Mouse (Mus musculus): ENCODE data around the gene Mgmt. TPM values are rescaled to one million over a fixed set of nuclear protein-coding genes. Genes with fewer than 3 reads are reported as not detected.

Mgmt gene
- total and polyA plus RNA-seq, 3 experiments = not detected

DNA sequence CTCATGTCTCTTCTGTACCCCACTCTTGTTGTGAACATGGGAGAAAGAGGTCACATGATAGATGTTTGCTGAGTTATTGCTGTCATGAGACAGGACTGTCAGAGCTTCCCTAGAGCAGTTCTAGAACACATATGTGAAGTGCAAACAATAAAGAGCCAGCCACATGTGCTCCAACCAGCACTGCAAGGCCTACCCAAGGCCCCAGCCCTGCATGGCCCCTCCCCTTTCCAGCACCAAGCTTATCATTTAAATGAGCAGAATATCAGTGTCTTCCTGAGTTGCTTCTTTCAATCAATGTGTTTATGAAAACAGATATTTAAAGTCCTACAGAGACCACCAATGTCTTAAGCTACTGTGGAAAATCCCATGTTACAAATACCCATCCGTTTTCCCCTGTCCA lies 201.3 kb downstream of the Mgmt start:
- Histone ChIP-seq H3K79me2 (ENCODE audit: control insufficient read depth, insufficient read depth, low read length, poor library complexity) (no peaks in the 10 kb centered on the region), H3K4me3 (ENCODE audit: control insufficient read depth in 1 of 2, insufficient read depth in 1 of 2, low read depth in 2 of 2, low read length in 2 of 2) (no peak overlapping the region), H3K4me1 (ENCODE audit: control insufficient read depth in 1 of 2, insufficient read depth in 2 of 2, low read length in 2 of 2) (no peaks in the 10 kb centered on the region), H3K27me3 (ENCODE audit: control insufficient read depth in 1 of 2, insufficient read depth in 2 of 2, low read length in 2 of 2) (no peaks in the 10 kb centered on the region), H3K9ac (ENCODE audit: control insufficient read depth, low read depth, low read length, poor library complexity, severe bottlenecking) (no peak overlapping the region), H3K9me3 (replicated peaks; ENCODE audit: insufficient read depth, low read length) (no peaks in the 10 kb centered on the region), H3K36me3 (ENCODE audit: control insufficient read depth in 1 of 2, insufficient read depth in 2 of 2, low read length in 2 of 2) (no peaks in the 10 kb centered on the region), H3K27ac (ENCODE audit: control insufficient read depth, low read depth, low read length) (no peak overlapping the region)
- TF ChIP-seq GATA1 (IDR thresholded peaks at IDR 0.05; ENCODE audit: low read depth, low read length) (no peak), RCOR1 (IDR thresholded peaks at IDR 0.05; ENCODE audit: low read depth, low read length) (no peak), MEF2A (IDR thresholded peaks at IDR 0.05; ENCODE audit: extremely low read depth, insufficient replicate concordance, low read depth, low read length, poor library complexity, severe bottlenecking) (no peak), JUND (IDR thresholded peaks at IDR 0.05; ENCODE audit: low read depth, low read length) (no peak), RAD21 (IDR thresholded peaks at IDR 0.05; ENCODE audit: low read depth, low read length) (no peak), MAZ (IDR thresholded peaks at IDR 0.05; ENCODE audit: low read depth, low read length) (no peak), ZMIZ1 (IDR thresholded peaks at IDR 0.05; ENCODE audit: low read depth, low read length) (no peak), USF2 (IDR thresholded peaks at IDR 0.05; ENCODE audit: borderline replicate concordance in 1 of 2, insufficient read depth in 1 of 2, low read depth in 1 of 2, low read length in 2 of 2) (no peak), SIN3A (IDR thresholded peaks at IDR 0.05; ENCODE audit: low read length) (no peak), CHD2 (IDR thresholded peaks at IDR 0.05; ENCODE audit: low read length) (no peak), ZKSCAN1 (IDR thresholded peaks at IDR 0.05; ENCODE audit: low read depth, low read length) (no peak), KAT2A (conservative IDR thresholded peaks at IDR 0.05; ENCODE audit: low read depth, low read length) (no peak)
- no peak for DNase-seq (ENCODE audit: low read depth, low spot score)

DNA sequence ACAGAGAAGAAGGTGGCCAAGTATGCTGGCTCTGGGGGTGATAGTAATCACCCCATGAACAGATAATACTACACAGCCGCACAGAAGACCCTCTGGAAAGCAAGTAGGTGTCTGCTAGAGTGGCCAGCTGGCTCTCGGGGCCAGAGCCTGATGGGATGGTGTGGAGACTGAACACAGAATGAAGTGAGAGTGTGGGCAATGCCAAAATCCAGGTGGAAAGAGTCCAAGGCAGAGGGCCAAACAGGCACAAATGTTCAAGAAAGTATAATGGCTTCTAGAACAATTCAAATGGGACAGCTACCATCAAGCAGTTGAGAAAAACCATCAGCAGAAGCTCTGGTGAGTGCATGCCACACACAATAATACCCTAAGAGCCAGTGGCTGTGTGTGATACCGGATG lies 205.4 kb downstream of the Mgmt start:
- no peaks in the 10 kb centered on the region for H3K4me1 ChIP-seq (ENCODE audit: control insufficient read depth in 1 of 2, insufficient read depth in 2 of 2, low read length in 2 of 2)
- H3K9me3 ChIP-seq (replicated peaks; ENCODE audit: insufficient read depth, low read length) = no peaks in the 10 kb centered on the region
- DNase-seq (ENCODE audit: low read depth, low spot score) = no peak
- no peaks in the 10 kb centered on the region for H3K79me2 ChIP-seq (ENCODE audit: control insufficient read depth, insufficient read depth, low read length, poor library complexity)
- no peak overlapping the region for H3K4me3 ChIP-seq (ENCODE audit: control insufficient read depth in 1 of 2, insufficient read depth in 1 of 2, low read depth in 2 of 2, low read length in 2 of 2)
- H3K36me3 ChIP-seq (ENCODE audit: control insufficient read depth in 1 of 2, insufficient read depth in 2 of 2, low read length in 2 of 2) = no peaks in the 10 kb centered on the region
- H3K9ac ChIP-seq (ENCODE audit: control insufficient read depth, low read depth, low read length, poor library complexity, severe bottlenecking) = no peak overlapping the region
- H3K27ac ChIP-seq (ENCODE audit: control insufficient read depth, low read depth, low read length) = no peak overlapping the region
- no peak for TF ChIP-seq MAFK (IDR thresholded peaks at IDR 0.05; ENCODE audit: borderline replicate concordance, low read depth, low read length)
- TF ChIP-seq ZC3H11A (IDR thresholded peaks at IDR 0.05; ENCODE audit: low read depth, low read length) = no peak
- TF ChIP-seq SIN3A (IDR thresholded peaks at IDR 0.05; ENCODE audit: low read length) = no peak
- TF ChIP-seq SMC3 (IDR thresholded peaks at IDR 0.05; ENCODE audit: low read depth, low read length) = no peak
- no peak for TF ChIP-seq MYB (IDR thresholded peaks at IDR 0.05; ENCODE audit: low read depth, low read length)
- TF ChIP-seq MAZ (IDR thresholded peaks at IDR 0.05; ENCODE audit: low read depth, low read length) = no peak
- TF ChIP-seq MEF2A (IDR thresholded peaks at IDR 0.05; ENCODE audit: extremely low read depth, insufficient replicate concordance, low read depth, low read length, poor library complexity, severe bottlenecking) = no peak
- TF ChIP-seq TAL1 (IDR thresholded peaks at IDR 0.05; ENCODE audit: low read length) = no peak
- TF ChIP-seq KAT2A (conservative IDR thresholded peaks at IDR 0.05; ENCODE audit: low read depth, low read length) = no peak
- TF ChIP-seq UBTF (IDR thresholded peaks at IDR 0.05; ENCODE audit: borderline replicate concordance, insufficient read depth, low read depth, low read length) = no peak
- no peaks in the 10 kb centered on the region for H3K27me3 ChIP-seq (ENCODE audit: control insufficient read depth in 1 of 2, insufficient read depth in 2 of 2, low read length in 2 of 2)
